Mouse (Mus musculus) heart, embryonic 15.5 days (tissue): Measurements from ENCODE around the gene Dnajc16. TPM values are rescaled to one million over a fixed set of nuclear protein-coding genes. Genes with fewer than 3 reads are reported as not detected.
A peak's percentile ranks its signal among the peaks of the same experiment; 100 is the strongest.

Experiments used
- ATAC-seq: fragments of 200-750 bp; cut with Nextera tagmentation; replicated peaks from 2 replicates; pipeline ENCODE4 v1.8.0; 2017; ENCODE audit warnings: low read depth, moderate TSS enrichment; ENCODE audit not compliant: insufficient number of reproducible peaks, insufficient read depth, low FRiP score
- H3K27ac ChIP-seq: fragments of 300-500 bp; sonication (generic); 2 replicates; pipeline ENCODE4 v1.5.1; 2015; ENCODE audit warnings: mild to moderate bottlenecking, inconsistent platforms
- H3K27me3 ChIP-seq: fragments of 300-500 bp; sonication (generic); 2 replicates; pipeline ENCODE4 v1.6.1; 2015; ENCODE audit warnings: inconsistent platforms
- H3K36me3 ChIP-seq: fragments of 300-500 bp; sonication (generic); 2 replicates; pipeline ENCODE4 v1.6.1; 2015; ENCODE audit warnings: mild to moderate bottlenecking, inconsistent platforms
- H3K4me1 ChIP-seq: fragments of 300-500 bp; sonication (generic); replicated peaks from 2 replicates; pipeline ENCODE4 v1.6.1; 2015; ENCODE audit warnings: inconsistent platforms
- H3K4me2 ChIP-seq: fragments of 300-500 bp; sonication (generic); 2 replicates; pipeline ENCODE4 v1.6.1; 2015; ENCODE audit warnings: inconsistent platforms, mild to moderate bottlenecking, moderate library complexity
- H3K4me3 ChIP-seq: fragments of 300-500 bp; sonication (generic); 2 replicates; pipeline ENCODE4 v1.5.1; 2015; ENCODE audit warnings: mild to moderate bottlenecking, inconsistent platforms
- H3K9ac ChIP-seq: fragments of 300-500 bp; sonication (generic); 2 replicates; pipeline ENCODE4 v1.6.1; 2015; ENCODE audit warnings: mild to moderate bottlenecking, inconsistent platforms
- H3K9me3 ChIP-seq: fragments of 300-500 bp; sonication (generic); replicated peaks from 2 replicates; pipeline ENCODE4 v1.6.1; 2016; ENCODE audit warnings: inconsistent platforms
- WGBS: fragments of 180-500 bp; shearing (Covaris S2); methylation state at CpG from one replicate; pipeline ENCODE4 v1.1.7; 2015; ENCODE audit warnings: mixed read lengths; 5-methylcytosine and 5-hydroxymethylcytosine counted together
- polyA plus RNA-seq: library from polyadenylated mRNA; unstranded; fragments of >200 nt; fragmentation: Nextera tagmentation; extraction: Ambion mirVana; gene quantifications from 2 replicates; pipeline ENCODE4 v1.2.1, GENCODE M21; 2015

Gene Dnajc16
- polyA plus RNA-seq, 1 experiment from 2014 or later = 3.7 TPM

DNA sequence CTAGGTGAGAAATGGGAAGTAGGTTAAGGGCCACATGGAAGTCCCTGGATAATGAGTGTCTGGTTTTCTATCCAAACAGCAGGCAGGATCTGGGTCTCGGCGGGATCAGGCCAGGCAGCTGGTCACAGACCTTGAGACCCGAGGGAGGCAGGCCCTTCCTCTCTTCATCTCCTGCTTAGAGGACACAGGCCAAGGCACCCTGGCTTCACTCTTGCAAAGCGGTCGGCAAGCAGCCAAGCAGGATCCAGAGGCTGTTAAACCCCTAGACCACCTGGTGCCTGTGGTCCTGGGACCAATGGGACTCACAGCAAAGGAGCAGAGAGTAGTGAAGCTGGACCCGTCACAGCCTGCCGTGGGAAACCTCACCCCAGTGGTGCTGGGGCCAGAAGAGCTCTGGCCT is 5.6 kb upstream of the Dnajc16 start:
- H3K9ac ChIP-seq = no peak overlapping the region
- WGBS = 75% methylated on average over 7 of the region's 7 CpGs

DNA sequence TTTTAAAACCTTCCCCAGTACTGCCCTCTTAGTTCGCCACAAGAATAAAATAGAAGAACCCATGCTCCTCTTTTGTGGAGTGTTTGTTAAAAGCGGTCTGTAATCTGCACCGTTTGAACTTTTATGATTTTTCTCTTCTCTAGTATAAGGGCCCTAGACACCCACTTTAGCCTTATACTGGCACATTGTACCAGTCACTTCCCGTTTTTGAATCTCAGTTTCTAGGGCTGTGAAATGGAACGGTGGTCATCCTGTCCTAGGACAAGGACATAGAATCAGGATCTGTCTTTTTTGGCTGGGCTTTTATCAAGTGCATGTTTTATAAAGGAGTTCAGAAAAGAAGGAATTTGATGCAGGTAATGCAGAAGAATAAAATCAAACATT is 3.4 kb upstream of the Dnajc16 start:
- 9% methylated on average over 5 of the region's 5 CpGs for WGBS
- H3K4me3 ChIP-seq = peak overlapping the region; percentile 78
- H3K27me3 ChIP-seq = no peaks in the 10 kb centered on the region
- no peaks in the 10 kb centered on the region for H3K9me3 ChIP-seq
- H3K27ac ChIP-seq = peak overlapping the region; percentile 97
- H3K4me1 ChIP-seq = peaks cover 24% of the 10 kb centered on the region
- H3K36me3 ChIP-seq = peaks cover 16% of the 10 kb centered on the region; the same call in 1 of the 2 replicates
- peak overlapping the region; percentile 59 for H3K4me2 ChIP-seq
- peak overlapping the region; percentile 63 for H3K9ac ChIP-seq
- no peak for ATAC-seq

More for the DNA sequence above, 5.6 kb upstream of the Dnajc16 start:
- Histone ChIP-seq H3K27me3 (no peaks in the 10 kb centered on the region), H3K4me1 (peaks cover 12% of the 10 kb centered on the region), H3K9me3 (no peaks in the 10 kb centered on the region), H3K27ac (no peak overlapping the region), H3K36me3 (peaks cover 16% of the 10 kb centered on the region; the same call in 1 of the 2 replicates), H3K4me3 (no peak overlapping the region), H3K4me2 (no peak overlapping the region)
- no peak for ATAC-seq

DNA sequence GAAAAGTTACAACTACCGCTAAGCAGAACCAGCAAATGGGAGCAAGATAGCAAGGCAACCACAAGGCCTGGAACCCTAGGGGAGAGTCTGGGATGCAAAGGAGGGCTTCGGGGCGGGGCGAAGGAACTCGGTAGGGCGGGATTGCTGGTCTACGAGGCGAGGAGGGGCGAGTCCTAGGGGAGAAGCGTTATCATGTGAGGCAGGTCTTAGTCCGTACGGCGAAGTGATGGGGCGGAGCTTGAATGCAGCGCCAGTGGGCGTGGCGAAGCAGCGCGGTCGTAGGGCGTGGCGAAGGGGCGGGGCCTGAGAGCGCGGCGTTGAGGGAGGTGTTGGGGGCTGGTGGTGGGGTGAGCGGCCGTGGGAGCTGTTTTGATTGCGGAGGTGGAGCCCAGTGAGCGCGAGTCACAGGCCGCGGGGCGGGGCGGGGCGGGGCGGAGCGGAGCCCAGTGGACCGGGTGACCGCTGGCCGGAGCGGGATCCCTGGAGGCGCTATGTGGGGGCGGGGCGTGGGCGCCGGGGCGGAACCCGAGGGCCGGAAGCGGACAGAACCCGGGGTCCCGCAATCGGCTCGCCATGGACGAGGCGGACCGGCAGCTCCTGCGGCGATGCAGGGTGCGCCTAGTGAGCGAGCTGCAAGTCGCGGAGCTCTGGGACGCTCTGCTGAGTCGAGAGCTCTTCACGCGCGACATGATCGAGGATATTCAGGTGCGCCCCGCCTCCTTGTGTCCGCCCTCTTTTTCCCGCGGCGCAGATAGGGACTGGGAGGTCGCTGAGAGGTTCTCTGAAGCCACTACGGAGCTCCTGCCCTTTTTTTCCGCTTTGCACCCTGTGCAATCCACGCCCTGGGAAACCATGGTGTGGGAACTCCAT is 2.8 kb upstream of the Dnajc16 start, which contains the start of gene Casp9:
Casp9 (plus strand) TSS at position 331 of the 870 bp plus-strand sequence.
- H3K9me3 ChIP-seq = no peaks in the 10 kb centered on the region
- peak; percentile 86 for ATAC-seq
- under 1% methylated on average over 76 of the region's 80 CpGs for WGBS
- H3K27ac ChIP-seq = peak within 1 kb of the TSS; percentile 97
- peak within 1 kb of the TSS; percentile 78 for H3K4me3 ChIP-seq
- peak within 1 kb of the TSS; percentile 63 for H3K9ac ChIP-seq
- peaks cover 24% of the 10 kb centered on the region for H3K4me1 ChIP-seq
- no peaks in the 10 kb centered on the region for H3K27me3 ChIP-seq
- peak within 1 kb of the TSS; percentile 59 for H3K4me2 ChIP-seq
- peaks cover 16% of the 10 kb centered on the region; the same call in 1 of the 2 replicates for H3K36me3 ChIP-seq

- Histone ChIP-seq H3K36me3 (peaks cover 16% of the 10 kb centered on the region; the same call in 1 of the 2 replicates), H3K4me2 (peak overlapping the region; percentile 59), H3K9ac (peak overlapping the region; percentile 32), H3K27ac (peak overlapping the region; percentile 97), H3K27me3 (no peaks in the 10 kb centered on the region), H3K9me3 (no peaks in the 10 kb centered on the region), H3K4me3 (peak overlapping the region; percentile 78), H3K4me1 (peaks cover 24% of the 10 kb centered on the region)
- ATAC-seq = no peak
- WGBS = 11% methylated on average over 10 of the region's 10 CpGs
Measured at GRCm38 (mm10) chr4:141792554-141793281, 2.0 kb upstream of the Dnajc16 start.

- H3K36me3 ChIP-seq = peaks cover 14% of the 10 kb centered on the region; the same call in 1 of the 2 replicates
- H3K4me1 ChIP-seq = peaks cover 24% of the 10 kb centered on the region
- 83% methylated on average over 8 of the region's 8 CpGs for WGBS
- no peak for ATAC-seq
- H3K9me3 ChIP-seq = no peaks in the 10 kb centered on the region
- H3K4me2 ChIP-seq = no peak overlapping the region
- H3K27ac ChIP-seq = no peak overlapping the region
- no peaks in the 10 kb centered on the region for H3K27me3 ChIP-seq
- H3K4me3 ChIP-seq = no peak overlapping the region
- no peak overlapping the region for H3K9ac ChIP-seq
Measured at GRCm38 (mm10) chr4:141791951-141792350, 1.2 kb upstream of the Dnajc16 start.

DNA sequence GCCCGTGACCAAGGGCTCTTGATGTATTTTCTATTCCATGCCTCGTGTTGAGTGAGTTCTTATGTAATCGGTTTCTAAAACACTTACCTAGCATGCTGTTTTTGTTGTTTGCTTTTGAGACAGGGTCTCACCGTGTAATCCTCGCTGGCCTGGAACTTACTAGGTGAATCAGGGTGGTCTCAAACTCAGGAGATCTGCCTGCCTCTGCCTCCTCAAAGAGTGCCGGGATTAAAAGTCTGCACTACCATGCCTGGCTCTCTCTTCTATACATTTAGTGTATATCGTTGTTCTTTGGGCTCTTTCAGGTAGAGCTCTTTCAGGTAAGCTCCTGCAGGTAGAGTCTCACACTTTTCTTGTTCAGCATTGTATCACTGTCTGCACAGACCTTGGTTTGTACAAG is 755 bp upstream of the Dnajc16 start:
- H3K4me2 ChIP-seq = no peak overlapping the region; the same call in 1 of the 2 replicates
- no peak overlapping the region for H3K27ac ChIP-seq
- H3K27me3 ChIP-seq = no peaks in the 10 kb centered on the region
- H3K36me3 ChIP-seq = peaks cover 9% of the 10 kb centered on the region; the same call in 1 of the 2 replicates
- H3K9ac ChIP-seq = no peak overlapping the region
- peaks cover 24% of the 10 kb centered on the region for H3K4me1 ChIP-seq
- 86% methylated on average over 7 of the region's 7 CpGs for whole genome bisulfite sequencing
- H3K9me3 ChIP-seq = no peaks in the 10 kb centered on the region
- no peak for ATAC-seq
- H3K4me3 ChIP-seq = no peak overlapping the region

- no peak for ATAC-seq
- Histone ChIP-seq H3K9ac (peak overlapping the region; percentile 90), H3K4me3 (peak overlapping the region; percentile 80), H3K9me3 (no peaks in the 10 kb centered on the region), H3K27me3 (no peaks in the 10 kb centered on the region), H3K4me1 (peaks cover 17% of the 10 kb centered on the region), H3K4me2 (peak overlapping the region; percentile 84), H3K27ac (peak overlapping the region; percentile 76), H3K36me3 (peaks cover 8% of the 10 kb centered on the region; the same call in 1 of the 2 replicates)
- 33% methylated on average over 3 of the region's 3 CpGs for WGBS
Measured at GRCm38 (mm10) chr4:141789564-141790218, 1.0 kb downstream of the Dnajc16 start.

GRCm38 (mm10) chr4:141787462-141787861 is 3.3 kb downstream of the Dnajc16 start:
- Histone ChIP-seq H3K4me1 (peaks cover 14% of the 10 kb centered on the region), H3K4me3 (no peak overlapping the region), H3K36me3 (peaks cover 28% of the 10 kb centered on the region), H3K27me3 (no peaks in the 10 kb centered on the region), H3K4me2 (no peak overlapping the region), H3K9ac (no peak overlapping the region), H3K9me3 (no peaks in the 10 kb centered on the region), H3K27ac (no peak overlapping the region)
- ATAC-seq = no peak
- WGBS = 87% methylated on average over 7 of the region's 7 CpGs

GRCm38 (mm10) chr4:141787046-141787445 is 3.7 kb downstream of the Dnajc16 start:
- Histone ChIP-seq H3K27me3 (no peaks in the 10 kb centered on the region), H3K4me2 (no peak overlapping the region), H3K4me3 (no peak overlapping the region), H3K9me3 (no peaks in the 10 kb centered on the region), H3K4me1 (peaks cover 14% of the 10 kb centered on the region), H3K36me3 (peaks cover 32% of the 10 kb centered on the region), H3K27ac (no peak overlapping the region), H3K9ac (no peak overlapping the region)
- 74% methylated on average over 6 of the region's 6 CpGs for WGBS
- no peak for ATAC-seq

GRCm38 (mm10) chr4:141786141-141786540 is 4.6 kb downstream of the Dnajc16 start:
- no peaks in the 10 kb centered on the region for H3K9me3 ChIP-seq
- peaks cover 10% of the 10 kb centered on the region for H3K4me1 ChIP-seq
- H3K27me3 ChIP-seq = no peaks in the 10 kb centered on the region
- 84% methylated on average over 13 of the region's 13 CpGs for WGBS
- H3K36me3 ChIP-seq = peaks cover 41% of the 10 kb centered on the region
- no peak overlapping the region for H3K4me2 ChIP-seq
- ATAC-seq = no peak
- H3K4me3 ChIP-seq = no peak overlapping the region
- H3K27ac ChIP-seq = no peak overlapping the region
- H3K9ac ChIP-seq = no peak overlapping the region

DNA sequence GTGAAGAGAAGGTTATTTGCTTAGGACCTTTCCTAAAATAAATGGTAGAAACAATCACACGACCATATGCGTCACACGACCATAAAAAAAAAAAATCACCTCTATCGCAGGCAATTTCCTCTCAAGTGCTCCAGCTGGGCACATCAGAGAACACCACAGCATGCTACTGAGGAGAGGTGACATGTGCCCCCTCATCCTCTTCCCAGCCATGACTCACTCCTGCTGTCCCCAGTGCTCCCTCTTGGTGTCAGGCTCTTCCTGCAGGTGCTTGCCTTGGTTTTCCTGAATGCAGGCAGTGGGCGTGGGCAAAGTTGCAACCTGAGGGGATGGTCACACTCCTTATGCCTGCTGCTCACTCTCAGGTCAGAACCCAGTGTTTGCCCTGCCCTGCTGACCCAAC is 5.9 kb downstream of the Dnajc16 start:
- no peaks in the 10 kb centered on the region for H3K27me3 ChIP-seq
- no peak overlapping the region for H3K9ac ChIP-seq
- no peak for ATAC-seq
- peaks cover 54% of the 10 kb centered on the region for H3K36me3 ChIP-seq
- H3K4me2 ChIP-seq = no peak overlapping the region
- H3K9me3 ChIP-seq = no peaks in the 10 kb centered on the region
- peaks cover 4% of the 10 kb centered on the region for H3K4me1 ChIP-seq
- 78% methylated on average over 5 of the region's 5 CpGs for WGBS
- H3K27ac ChIP-seq = no peak overlapping the region
- no peak overlapping the region for H3K4me3 ChIP-seq
